Mouse (Mus musculus) spleen, adult 2 months (tissue): ENCODE measurements at regions not wholly inside any gene's neighbourhood (a gene's known extent, or its start where the extent isn't known, plus 50 kb on each side); places are given as distances from the start of the nearest gene placed in this dataset.

Experiments
- CTCF ChIP-seq: fragments of 200-500 bp; IDR thresholded peaks from 2 replicates; pipeline ENCODE4 v1.5.1; 2011; ENCODE audit warnings: mild to moderate bottlenecking, inconsistent platforms; ENCODE audit not compliant: insufficient read depth, insufficient read length, insufficient replicate concordance; ENCODE audit errors: extremely low read depth
- POLR2A ChIP-seq: fragments of 200-500 bp; IDR thresholded peaks from 2 replicates; pipeline ENCODE4 v1.6.1; 2011; ENCODE audit warnings: low read depth, low read length, inconsistent platforms

GRCm38 (mm10) chr17:62176336-62176735 is 704.8 kb downstream of the Efna5 start:
- TF ChIP-seq CTCF (no peak), POLR2A (no peak)
